Mouse (Mus musculus): ENCODE measurements around the gene Tgfbr3.

GRCm38 (mm10) chr5:107129304-107129703, 160.1 kb downstream of the Tgfbr3 start:
- TF ChIP-seq CTCF (IDR thresholded peaks at IDR 0.05; ENCODE audit: borderline replicate concordance, control insufficient read depth, extremely low read depth, insufficient read depth, low read length, poor library complexity): no peak
- TF ChIP-seq POLR2A (IDR thresholded peaks at IDR 0.05; ENCODE audit: control insufficient read depth, extremely low read depth, insufficient read depth, low read length, poor library complexity): no peak
